Mouse (Mus musculus): Measurements from ENCODE around the gene Thrb.

The Thrb gene

DNA sequence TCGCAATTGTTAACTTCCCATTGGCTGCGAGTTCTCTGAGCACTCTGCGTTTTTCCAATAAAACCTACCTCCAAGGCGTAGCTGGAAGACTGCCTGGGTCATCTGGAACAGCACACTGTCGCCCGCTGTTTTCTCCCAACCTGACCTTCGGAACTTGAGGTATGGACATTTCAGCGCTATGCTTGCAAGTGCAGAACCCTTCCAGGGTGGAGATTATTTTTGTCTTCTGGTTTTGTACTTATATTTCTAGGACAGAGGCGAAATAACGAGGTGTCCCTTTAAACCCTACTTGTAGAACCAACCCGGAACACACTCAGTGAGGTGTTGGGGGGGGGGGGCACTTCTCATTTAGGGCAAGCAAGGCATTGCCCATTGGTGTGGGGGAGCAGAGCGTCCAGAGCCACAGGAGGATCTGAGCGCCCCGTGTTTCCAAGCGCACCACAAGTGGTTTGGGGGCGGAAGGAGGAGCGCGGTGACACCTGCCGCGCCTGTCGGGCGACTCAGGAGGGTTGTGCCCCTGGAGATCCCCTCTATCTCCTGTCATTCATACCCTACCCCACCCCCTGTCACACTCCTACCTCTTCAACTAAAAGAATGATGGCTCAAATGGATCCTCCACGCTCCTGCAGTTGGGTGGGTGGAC is at the start of gene Thrb:
TSS of gene Thrb (plus strand) at position 576 of the 643 bp plus-strand sequence.
- DNase-seq (ENCODE audit: low read depth, low spot score), result no peak

DNA sequence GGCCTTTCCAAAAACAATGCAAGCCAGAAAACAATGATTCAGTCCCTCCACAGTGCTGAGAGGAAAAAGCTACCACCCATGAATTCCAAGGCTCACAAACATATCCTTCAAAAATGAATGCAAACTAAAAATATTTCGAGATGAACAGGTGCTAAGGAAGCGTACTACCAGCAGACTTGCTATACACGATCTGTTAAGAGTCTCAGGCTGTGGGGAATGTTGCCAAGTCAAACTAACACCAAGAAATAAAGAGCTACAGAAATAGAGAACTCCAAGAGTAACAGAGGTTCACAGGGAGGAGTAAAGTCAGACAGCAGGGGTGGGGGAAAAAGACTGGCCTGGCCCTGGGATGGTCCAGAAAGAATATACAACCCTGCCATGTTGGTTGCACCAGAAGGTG is 38.4 kb upstream of the Thrb start:
- DNase-seq (ENCODE audit: low read depth, low spot score), result no peak

DNA sequence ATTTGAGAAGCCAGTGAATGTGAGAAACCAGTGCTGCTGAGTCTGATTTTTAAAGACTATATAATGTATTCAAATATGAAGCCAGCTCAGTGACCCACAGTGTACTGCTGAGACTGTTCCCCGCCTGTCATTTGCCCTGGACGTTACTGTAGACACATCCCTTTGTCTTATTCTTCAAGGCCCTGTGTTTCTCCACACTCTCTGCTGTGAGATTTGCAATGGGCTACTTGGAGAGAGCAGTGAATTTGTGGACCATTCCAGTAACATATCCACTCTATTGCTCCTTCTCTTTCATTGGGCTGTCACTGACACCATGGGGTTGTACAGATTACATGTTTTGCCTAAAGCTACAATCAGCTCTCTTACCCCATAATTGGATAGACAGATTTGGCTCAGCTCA is 36.1 kb upstream of the Thrb start:
- no peak for DNase-seq (ENCODE audit: low read depth, low spot score)

DNA sequence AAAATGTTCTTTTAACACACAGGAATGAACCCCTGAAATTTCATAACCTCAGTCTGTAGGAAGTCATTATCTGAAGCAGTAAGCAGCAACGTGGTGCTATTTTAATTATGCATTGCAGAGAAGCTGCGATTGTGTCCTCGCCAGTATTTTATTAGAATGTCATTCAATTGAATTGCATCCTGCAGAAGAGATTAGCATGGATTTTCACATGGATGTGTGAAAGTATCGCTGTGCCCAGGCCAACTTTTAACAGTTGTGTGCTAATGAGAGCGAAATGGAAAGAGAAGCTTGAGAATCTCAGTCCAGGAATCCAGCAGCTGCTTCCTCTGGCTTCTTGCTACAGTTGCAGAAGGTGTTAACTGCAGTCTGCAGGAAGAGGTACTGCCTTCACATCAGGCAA is 30.8 kb upstream of the Thrb start:
- no peak for DNase-seq (ENCODE audit: low read depth, low spot score)

DNA sequence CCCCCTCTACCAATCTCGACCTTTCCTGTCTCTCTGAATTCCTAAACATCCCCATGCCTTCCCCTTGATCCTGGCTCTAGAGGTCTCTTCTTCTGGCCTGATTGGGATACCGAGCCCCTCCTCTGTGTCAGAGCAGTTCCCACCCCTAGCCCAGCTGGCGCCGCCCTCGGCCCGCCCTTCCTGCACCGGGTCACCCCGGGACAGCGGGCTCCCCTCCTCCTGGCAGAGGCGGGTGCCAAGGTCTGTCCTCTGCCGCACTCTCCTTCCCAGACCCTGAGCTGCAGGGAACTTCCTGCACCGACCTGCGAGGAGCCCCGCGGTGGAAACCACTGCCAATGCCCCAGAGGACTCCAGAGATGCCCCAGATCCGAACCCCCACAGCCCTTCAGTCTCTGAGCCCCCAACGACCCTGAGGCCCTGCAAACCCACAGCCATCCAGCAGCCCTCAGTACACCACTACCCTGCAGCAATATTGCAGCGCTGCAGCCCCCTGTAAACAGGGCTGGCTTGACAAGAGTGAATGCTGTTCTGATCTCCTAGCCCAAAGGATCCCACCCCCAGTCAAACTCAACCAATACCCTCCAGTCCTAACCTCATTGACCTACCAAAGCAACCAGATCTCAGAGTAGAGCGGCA is 27.1 kb upstream of the Thrb start:
- DNase-seq (ENCODE audit: low read depth, low spot score), result peak; percentile 5

DNA sequence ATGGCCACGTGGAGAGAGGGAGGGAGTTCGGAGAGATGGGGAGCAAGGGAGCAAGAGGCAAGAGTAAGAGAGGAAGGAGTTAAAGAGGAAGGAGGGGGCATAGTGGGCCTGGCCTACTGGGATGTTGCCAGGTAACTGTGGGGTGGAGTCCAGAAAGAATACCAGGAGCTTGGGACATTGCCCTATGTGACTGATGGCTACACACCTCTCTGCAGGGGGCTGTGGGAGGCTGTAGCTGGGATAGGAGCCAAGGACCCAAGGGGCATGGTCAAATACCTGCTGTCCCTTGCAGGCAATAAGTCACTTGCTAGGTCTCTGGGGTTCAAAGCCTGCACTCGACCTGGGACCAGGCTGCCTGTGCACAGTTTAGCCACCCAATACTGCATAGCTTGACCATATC is 23.1 kb upstream of the Thrb start:
- DNase-seq (ENCODE audit: low read depth, low spot score), result no peak

DNA sequence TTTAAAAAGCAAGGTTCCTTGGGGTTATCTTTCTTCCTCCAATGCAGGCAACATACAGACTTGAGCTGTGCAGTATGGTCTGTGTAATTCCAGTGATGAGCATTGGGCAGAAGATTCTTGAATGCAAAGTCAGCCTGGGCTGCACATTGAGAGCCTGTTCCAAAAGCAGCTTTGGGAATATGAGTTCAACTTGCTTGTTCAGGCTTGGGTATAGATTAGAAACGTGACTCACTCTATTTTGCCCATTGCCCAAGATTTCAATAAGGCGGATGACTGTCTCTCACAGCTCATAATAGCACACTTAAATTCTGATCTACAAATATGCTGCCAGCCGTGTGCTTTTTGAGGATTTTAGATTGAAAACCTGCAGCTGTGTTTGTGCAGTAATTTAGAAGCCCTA is 18.3 kb upstream of the Thrb start:
- DNase-seq (ENCODE audit: low read depth, low spot score), result no peak

DNA sequence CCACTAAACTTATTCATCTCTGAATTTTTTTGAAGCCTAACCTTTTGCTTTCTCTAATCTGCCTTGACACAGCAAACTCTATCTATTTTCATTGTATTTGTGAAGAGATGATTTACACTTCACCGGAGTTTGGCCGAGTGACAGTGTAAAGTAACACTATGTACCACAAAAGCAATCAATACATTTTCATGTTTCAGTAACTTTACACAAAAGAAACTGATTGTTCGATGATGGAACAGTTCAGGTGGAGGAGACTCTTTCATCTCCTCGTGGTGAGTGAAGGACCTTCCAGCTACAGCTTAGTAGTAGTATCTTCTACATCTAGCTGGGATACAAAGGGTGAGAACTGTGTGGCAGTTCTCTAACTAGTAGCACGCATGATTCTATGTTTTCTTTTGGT is 5.0 kb upstream of the Thrb start:
- DNase-seq (ENCODE audit: low read depth, low spot score), result no peak

DNA sequence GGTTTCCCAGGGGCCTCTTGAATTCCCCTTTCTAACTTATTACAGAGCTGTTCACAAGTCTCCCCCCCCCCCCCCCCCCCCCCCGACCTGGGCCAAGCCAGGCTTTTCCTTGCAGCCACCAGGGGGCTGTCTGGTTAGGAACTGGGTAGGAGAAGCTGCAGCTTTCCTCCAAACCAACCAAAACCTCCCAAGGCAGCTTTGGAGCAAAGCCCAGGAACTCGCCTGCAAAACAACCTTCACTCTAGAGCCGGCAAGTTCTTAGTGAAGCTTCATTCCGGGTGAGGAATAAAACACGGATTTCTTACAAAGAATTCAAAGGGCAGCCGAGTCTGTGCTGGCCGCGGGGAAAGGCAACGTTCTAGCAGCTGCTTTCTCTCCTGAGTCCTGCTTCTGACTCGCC is 1.0 kb upstream of the Thrb start:
- DNase-seq (ENCODE audit: low read depth, low spot score), result peak; percentile 78

DNA sequence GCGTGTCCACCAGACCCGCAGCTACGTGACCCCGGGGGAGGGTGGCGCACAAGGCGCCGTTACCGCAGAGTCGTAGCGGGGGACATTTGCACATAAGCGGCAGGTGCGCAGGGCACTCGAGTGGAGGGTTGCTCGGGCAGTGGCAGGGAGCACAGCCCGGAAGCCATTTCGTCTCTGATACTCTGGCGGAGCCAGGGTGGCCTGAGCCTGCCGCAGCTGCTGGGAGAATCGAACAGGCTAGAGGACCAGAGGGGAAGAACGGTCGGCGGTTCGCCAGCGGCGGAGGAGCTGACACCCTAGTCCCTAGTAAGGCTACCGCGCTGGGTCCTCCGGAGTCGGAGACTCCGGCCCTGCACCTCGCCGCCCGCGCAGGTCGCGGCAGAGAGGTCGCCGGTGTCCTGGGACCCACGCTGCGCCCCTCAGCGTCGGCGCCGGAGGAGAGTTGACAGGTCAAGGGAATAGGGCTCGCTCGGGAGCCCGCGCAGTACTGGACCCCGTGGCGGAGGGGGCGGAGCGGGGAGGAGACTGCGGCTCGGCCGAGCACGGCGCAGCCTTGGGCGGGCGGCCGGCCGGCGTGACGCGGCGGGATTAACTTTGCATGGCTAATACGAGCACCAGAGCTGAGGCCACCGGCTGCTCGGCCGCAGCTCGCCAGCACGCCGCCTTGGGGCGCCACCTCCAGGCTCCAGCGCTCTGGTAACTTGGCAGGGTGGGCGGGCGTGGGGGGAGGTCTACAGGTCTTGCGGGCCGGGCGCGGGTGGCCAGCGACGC is 453 bp downstream of the Thrb start:
- peak; percentile 53 for DNase-seq (ENCODE audit: low read depth, low spot score)

DNA sequence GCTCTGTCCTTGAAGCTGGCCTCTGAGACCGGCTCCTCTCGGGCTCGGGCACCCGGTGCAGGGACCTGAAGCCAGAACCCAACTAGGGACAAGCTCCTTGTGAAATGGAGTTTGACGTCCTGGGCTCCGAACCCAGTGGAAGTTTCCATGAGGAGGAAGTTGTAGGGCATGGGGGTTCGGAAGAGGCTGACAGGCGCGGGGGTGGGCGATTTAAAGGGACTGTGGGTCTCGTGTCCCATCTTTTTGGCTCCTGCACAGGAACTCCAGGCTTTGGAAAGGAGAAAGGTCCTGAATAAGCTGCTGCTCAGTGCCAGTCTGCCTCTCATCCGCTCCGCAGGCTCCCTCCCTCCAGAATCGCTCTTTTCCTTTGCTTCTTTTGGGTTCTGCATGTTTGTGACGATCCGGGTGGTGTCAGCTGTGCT is 1.1 kb downstream of the Thrb start:
- no peak for DNase-seq (ENCODE audit: low read depth, low spot score)

DNA sequence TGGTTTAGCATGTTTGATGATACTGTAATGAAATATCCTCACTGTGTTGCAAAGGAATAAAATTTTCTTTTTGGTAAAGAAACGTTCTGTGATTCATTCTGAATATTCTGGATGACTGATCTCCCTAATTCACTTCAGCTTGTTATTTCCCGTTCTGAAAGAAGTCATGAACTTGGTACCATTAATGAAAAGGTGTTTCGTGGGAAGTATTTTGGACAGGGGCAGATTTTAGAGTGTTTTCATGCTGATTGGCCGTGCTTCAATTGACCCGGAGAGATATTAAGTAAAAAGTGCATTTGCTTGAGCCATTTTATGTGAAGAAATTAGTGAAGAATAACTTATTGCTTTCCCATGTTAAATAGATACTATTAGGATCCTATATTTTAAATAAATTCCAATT is 2.0 kb downstream of the Thrb start:
- no peak for DNase-seq (ENCODE audit: low read depth, low spot score)

DNA sequence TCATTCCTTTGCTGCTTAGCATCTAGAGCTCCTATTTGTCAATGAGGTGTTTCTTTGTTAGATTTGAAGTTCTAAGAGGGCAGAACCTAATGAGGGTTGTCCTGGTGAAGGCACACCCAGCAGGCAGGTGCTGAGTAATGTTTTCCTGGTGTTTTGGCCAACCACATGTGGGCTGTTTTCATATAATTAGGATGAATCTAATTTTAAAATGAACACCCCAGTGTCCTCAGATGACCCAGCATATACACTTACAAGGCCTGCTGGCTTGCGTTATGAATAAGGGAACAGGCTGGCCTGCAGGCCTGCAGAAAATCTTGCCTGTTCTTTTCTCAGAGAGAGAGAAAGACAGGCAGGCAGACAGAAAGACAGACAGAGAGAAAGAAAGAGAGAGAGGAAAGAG is 14.3 kb downstream of the Thrb start:
- DNase-seq (ENCODE audit: low read depth, low spot score), result no peak

DNA sequence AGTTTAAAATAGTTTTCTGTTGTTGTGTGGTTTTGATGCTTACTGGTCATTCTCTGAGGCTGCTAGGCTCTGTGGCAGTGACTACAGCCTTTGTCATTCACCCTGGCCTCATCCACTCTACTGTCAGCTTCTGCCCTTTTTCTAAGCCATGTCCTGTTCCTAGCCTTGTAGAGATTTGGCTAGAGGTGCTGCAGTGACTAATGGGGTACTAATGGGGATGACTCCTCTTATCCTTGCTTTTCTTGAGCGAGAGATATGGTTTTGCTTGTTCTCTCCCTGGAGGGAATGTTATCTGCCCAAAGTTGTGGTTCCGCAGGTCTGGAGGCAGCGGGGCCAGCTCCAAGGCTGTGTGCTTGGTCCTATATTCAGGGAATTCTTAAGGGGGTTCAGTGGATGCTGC is 15.2 kb downstream of the Thrb start:
- no peak for DNase-seq (ENCODE audit: low read depth, low spot score)

DNA sequence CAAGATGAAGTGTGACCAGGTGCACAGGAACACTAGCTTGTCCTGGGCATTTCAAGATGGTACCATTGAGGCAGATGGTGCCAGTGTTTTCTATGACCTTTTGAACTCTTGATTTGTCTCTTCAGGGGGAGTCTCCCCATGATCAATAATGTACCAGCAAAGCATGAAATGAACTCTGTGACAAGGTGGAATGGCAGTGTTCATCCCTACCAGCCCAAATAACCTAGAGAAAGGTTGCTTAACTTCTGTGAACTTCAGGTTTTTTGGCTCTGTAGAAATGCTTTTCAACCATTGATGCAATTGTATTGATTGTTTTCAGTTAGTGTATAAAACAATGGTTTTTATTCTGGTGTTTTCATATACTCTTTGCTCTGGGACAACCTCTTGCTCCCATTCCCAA is 21.4 kb downstream of the Thrb start:
- no peak for DNase-seq (ENCODE audit: low read depth, low spot score)

DNA sequence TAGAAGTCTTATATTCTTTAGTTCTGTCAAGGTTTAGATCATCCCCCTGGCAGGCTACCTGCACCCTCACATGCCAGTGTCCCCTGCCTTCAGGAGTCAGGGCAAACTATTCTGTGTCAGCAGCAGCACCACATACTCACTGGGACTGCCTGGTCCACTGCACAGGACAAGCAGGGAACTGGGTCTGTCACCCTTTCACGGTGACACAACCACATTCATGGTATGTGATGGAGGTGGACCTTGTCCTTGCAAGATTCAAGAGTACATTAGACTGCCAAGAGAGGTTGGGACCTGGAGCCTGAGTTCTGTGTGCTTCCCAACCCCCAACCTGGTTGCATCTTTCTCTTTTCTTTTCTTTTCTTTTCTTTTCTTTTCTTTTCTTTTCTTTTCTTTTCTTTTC is 24.8 kb downstream of the Thrb start:
- no peak for DNase-seq (ENCODE audit: low read depth, low spot score)

DNA sequence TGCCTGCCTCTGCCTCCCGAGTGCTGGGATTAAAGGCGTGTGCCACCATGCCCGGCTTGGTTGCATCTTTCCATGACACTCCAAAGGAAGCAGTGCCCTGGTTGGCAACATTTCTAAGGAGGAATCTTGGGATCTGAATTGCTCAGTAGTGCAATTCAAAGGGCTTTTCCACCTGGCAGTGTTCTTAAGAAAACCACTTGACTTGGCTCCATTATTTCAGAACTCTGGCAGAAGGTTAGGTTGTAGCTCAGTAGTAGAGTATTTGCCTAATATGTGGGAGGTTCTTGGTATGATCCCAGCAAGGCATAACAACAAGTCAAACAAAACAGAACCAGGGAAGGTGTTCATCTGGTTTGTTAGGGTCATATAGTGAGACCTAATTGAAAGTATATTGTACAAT is 25.4 kb downstream of the Thrb start:
- DNase-seq (ENCODE audit: low read depth, low spot score), result no peak

DNA sequence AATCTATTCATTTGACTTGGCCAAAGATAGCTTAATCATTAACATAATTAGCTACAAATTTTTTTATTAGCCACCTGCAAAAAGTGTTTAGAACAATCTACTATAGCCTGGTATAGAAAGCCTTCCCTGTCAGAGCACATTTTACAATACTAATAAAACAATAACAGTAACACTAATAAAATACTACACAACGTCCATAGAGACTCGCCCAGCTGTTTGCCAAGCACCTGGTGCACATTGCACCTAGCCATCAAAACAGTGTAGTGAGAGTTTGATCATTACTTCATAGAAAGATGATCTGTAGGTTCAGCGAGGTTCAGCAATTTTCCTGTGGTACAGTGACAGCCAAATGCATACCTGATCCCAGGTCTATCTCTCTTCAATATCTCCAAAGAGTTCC is 26.9 kb downstream of the Thrb start:
- no peak for DNase-seq (ENCODE audit: low read depth, low spot score)

DNA sequence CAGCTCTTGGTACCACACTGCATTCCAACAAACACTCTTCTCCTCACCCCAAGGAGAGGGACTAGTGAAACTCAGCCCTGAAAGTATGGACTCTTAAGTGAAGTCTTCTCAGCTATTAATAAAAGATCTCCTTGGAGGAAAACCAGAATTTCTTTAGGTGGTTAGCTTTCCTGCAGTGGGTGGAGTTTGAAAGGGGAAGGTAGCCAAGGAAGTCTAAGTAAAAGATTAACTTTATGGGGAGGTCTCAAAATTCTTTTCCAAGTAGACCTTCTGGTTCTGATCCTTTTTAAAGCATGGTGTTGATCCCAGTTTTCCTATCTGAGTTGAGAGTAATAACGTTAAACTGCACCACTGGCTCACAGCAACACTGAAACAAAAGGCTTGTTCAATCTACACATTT is 31.2 kb downstream of the Thrb start:
- DNase-seq (ENCODE audit: low read depth, low spot score), result no peak

DNA sequence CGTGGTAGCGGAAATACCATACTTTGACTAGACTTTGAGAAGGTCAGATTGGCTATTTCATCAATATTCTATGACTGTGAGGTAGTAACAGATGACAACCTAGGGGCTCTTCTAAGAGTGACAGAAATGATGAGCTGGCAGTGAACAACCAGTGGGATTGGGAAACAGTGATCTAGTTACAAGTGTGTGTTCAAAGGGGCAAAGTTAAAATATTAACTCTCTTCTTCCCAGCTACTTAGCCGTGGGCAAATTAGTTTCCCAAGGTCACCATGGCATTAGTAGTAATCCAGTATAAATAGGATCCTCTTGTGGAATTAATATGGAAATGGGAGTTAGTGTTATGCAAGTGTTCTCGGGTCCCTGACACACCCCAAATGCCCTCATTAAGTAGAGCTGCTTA is 35.5 kb downstream of the Thrb start:
- DNase-seq (ENCODE audit: low read depth, low spot score), result no peak

DNA sequence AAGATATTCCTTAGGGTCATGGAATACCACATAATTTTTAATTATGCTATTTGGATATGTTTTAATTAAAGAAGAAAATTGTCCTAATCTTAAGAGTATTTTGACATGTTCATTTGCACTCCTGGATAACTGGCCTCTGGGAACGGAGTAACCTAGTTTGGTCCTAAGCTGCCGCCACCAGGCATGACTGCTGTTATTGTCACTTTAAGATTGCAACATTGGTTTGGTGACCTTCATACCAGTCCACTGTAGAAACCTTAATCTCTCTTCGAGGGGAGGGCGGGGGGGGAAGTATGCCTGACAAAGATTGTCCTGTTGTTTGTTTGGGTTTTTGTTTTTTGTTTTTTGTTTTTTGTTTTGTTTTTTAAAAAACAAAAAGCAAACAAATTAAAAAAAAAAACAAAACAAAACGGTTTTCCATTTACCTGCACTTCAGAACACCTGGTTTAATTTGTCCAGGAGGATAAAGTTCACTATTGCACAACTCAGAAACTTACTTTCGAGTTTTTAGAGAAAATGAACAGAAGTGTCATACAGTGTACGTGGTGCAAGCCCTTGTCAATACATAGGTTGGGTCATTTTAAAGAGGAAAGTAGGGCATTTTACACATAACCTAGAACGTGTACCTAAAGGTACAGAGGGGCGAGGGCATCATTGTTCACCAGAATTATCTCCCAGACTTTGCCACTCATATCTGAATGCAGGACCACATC is 38.0 kb downstream of the Thrb start:
- no peak for DNase-seq (ENCODE audit: low read depth, low spot score)

DNA sequence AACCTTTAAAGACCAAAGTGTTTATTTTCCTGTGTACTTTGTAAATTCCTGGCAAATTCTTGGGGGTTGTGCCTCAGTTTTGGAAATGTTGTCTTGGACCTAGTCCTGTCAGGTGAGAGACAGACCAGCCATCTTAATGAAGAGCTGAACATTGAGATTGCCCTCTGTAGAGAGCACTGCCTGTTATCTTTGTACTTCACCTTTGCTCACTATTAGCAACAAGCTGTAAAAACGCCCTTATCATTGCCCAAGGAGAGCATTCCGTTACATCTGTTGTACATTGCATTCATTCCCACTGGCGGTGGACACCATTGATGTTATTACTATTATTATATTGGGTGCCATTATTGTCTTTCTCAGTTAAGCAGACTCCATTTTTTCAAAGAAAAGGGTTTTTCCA is 40.2 kb downstream of the Thrb start:
- no peak for DNase-seq (ENCODE audit: low read depth, low spot score)

Data from CD4-positive, CD25-positive, alpha-beta regulatory T cell, adult 2 months (primary cell).